Mouse (Mus musculus): ENCODE data around the gene Ppp6r1. TPM values are rescaled to one million over a fixed set of nuclear protein-coding genes. Genes with fewer than 3 reads are reported as not detected.
A peak's percentile ranks its signal among the peaks of the same experiment; 100 is the strongest.

The Ppp6r1 gene
- polyA plus RNA-seq, 2 experiments = 7.9 to 86.9 TPM

GRCm38 (mm10) chr7:4623544-4624189, 35.2 kb downstream of the Ppp6r1 start:
- no peak overlapping the region for H3K9ac ChIP-seq (ENCODE audit: low read depth, low read length, severe bottlenecking)
- peak; percentile 55 for DNase-seq (ENCODE audit: low spot score)
- no peaks in the 10 kb centered on the region for H3K4me1 ChIP-seq (ENCODE audit: control insufficient read depth, insufficient read depth, low read length)
- no peak for TF ChIP-seq POLR2A (IDR thresholded peaks at IDR 0.05; ENCODE audit: borderline replicate concordance, extremely low read depth, insufficient read depth, insufficient read length)
- H3K4me2 ChIP-seq (replicated peaks; ENCODE audit: low read depth, low read length, severe bottlenecking) = no peak overlapping the region
- no peaks in the 10 kb centered on the region for H3K27me3 ChIP-seq (ENCODE audit: control insufficient read depth, insufficient read depth, low read length)
- no peaks in the 10 kb centered on the region for H3K9me3 ChIP-seq (ENCODE audit: control insufficient read depth, low read length)
- ATAC-seq (ENCODE audit: low FRiP score, low read depth) = no peak
- H3K4me3 ChIP-seq (replicated peaks; ENCODE audit: low read length) = no peak overlapping the region
- peaks cover 8% of the 10 kb centered on the region for H3K36me3 ChIP-seq (ENCODE audit: control insufficient read depth, insufficient read depth, low read length)
- H3K27ac ChIP-seq (replicated peaks; ENCODE audit: low read depth, low read length) = no peak overlapping the region
- 29% methylated on average over 4 of the region's 4 CpGs for WGBS

GRCm38 (mm10) chr7:4619979-4620378, 38.8 kb downstream of the Ppp6r1 start:
- Histone ChIP-seq H3K9ac (ENCODE audit: low read depth, low read length, severe bottlenecking) (no peak overlapping the region), H3K36me3 (ENCODE audit: control insufficient read depth, insufficient read depth, low read length) (no peaks in the 10 kb centered on the region), H3K4me1 (ENCODE audit: control insufficient read depth, insufficient read depth, low read length) (no peaks in the 10 kb centered on the region), H3K27me3 (ENCODE audit: control insufficient read depth, insufficient read depth, low read length) (no peaks in the 10 kb centered on the region), H3K4me2 (replicated peaks; ENCODE audit: low read depth, low read length, severe bottlenecking) (no peak overlapping the region), H3K4me3 (replicated peaks; ENCODE audit: low read length) (no peak overlapping the region), H3K27ac (replicated peaks; ENCODE audit: low read depth, low read length) (no peak overlapping the region), H3K9me3 (ENCODE audit: control insufficient read depth, low read length) (no peaks in the 10 kb centered on the region)
- no peak for TF ChIP-seq POLR2A (IDR thresholded peaks at IDR 0.05; ENCODE audit: borderline replicate concordance, extremely low read depth, insufficient read depth, insufficient read length)
- WGBS = 41% methylated on average over 1 of the region's 1 CpGs
- no peak for ATAC-seq (ENCODE audit: low FRiP score, low read depth)
- DNase-seq (ENCODE audit: low spot score) = peak; percentile 72

GRCm38 (mm10) chr7:4613740-4614403, 44.9 kb downstream of the Ppp6r1 start:
- no peak overlapping the region for H3K27ac ChIP-seq (replicated peaks; ENCODE audit: low read depth, low read length)
- H3K4me1 ChIP-seq (ENCODE audit: control insufficient read depth, insufficient read depth, low read length) = no peaks in the 10 kb centered on the region
- WGBS = 83% methylated on average over 14 of the region's 14 CpGs
- no peaks in the 10 kb centered on the region for H3K36me3 ChIP-seq (ENCODE audit: control insufficient read depth, insufficient read depth, low read length)
- H3K9me3 ChIP-seq (ENCODE audit: control insufficient read depth, low read length) = no peaks in the 10 kb centered on the region
- no peak overlapping the region for H3K9ac ChIP-seq (ENCODE audit: low read depth, low read length, severe bottlenecking)
- no peak for TF ChIP-seq POLR2A (IDR thresholded peaks at IDR 0.05; ENCODE audit: borderline replicate concordance, extremely low read depth, insufficient read depth, insufficient read length)
- no peaks in the 10 kb centered on the region for H3K27me3 ChIP-seq (ENCODE audit: control insufficient read depth, insufficient read depth, low read length)
- H3K4me2 ChIP-seq (replicated peaks; ENCODE audit: low read depth, low read length, severe bottlenecking) = no peak overlapping the region
- no peak for ATAC-seq (ENCODE audit: low FRiP score, low read depth)
- H3K4me3 ChIP-seq (replicated peaks; ENCODE audit: low read length) = no peak overlapping the region
- DNase-seq (ENCODE audit: low spot score) = no peak

GRCm38 (mm10) chr7:4612956-4613355, 45.9 kb downstream of the Ppp6r1 start:
- 65% methylated on average over 1 of the region's 1 CpGs for WGBS

GRCm38 (mm10) chr7:4612386-4612785, 46.4 kb downstream of the Ppp6r1 start:
- 40% methylated on average over 8 of the region's 8 CpGs for WGBS
- DNase-seq (ENCODE audit: low spot score) = no peak
- Histone ChIP-seq H3K27ac (replicated peaks; ENCODE audit: low read depth, low read length) (no peak overlapping the region), H3K4me2 (replicated peaks; ENCODE audit: low read depth, low read length, severe bottlenecking) (no peak overlapping the region), H3K9ac (ENCODE audit: low read depth, low read length, severe bottlenecking) (no peak overlapping the region), H3K36me3 (ENCODE audit: control insufficient read depth, insufficient read depth, low read length) (no peaks in the 10 kb centered on the region), H3K4me3 (replicated peaks; ENCODE audit: low read length) (no peak overlapping the region), H3K4me1 (ENCODE audit: control insufficient read depth, insufficient read depth, low read length) (no peaks in the 10 kb centered on the region), H3K27me3 (ENCODE audit: control insufficient read depth, insufficient read depth, low read length) (no peaks in the 10 kb centered on the region), H3K9me3 (ENCODE audit: control insufficient read depth, low read length) (no peaks in the 10 kb centered on the region)
- no peak for ATAC-seq (ENCODE audit: low FRiP score, low read depth)
- TF ChIP-seq POLR2A (IDR thresholded peaks at IDR 0.05; ENCODE audit: borderline replicate concordance, extremely low read depth, insufficient read depth, insufficient read length) = no peak

More at GRCm38 (mm10) chr7:4612956-4613355, 45.9 kb downstream of the Ppp6r1 start:
- no peaks in the 10 kb centered on the region for H3K36me3 ChIP-seq (ENCODE audit: control insufficient read depth, insufficient read depth, low read length)
- H3K9me3 ChIP-seq (ENCODE audit: control insufficient read depth, low read length) = no peaks in the 10 kb centered on the region
- H3K9ac ChIP-seq (ENCODE audit: low read depth, low read length, severe bottlenecking) = no peak overlapping the region
- H3K27me3 ChIP-seq (ENCODE audit: control insufficient read depth, insufficient read depth, low read length) = no peaks in the 10 kb centered on the region
- H3K4me1 ChIP-seq (ENCODE audit: control insufficient read depth, insufficient read depth, low read length) = no peaks in the 10 kb centered on the region
- H3K4me3 ChIP-seq (replicated peaks; ENCODE audit: low read length) = no peak overlapping the region
- DNase-seq (ENCODE audit: low spot score) = no peak
- H3K4me2 ChIP-seq (replicated peaks; ENCODE audit: low read depth, low read length, severe bottlenecking) = no peak overlapping the region
- ATAC-seq (ENCODE audit: low FRiP score, low read depth) = no peak
- no peak overlapping the region for H3K27ac ChIP-seq (replicated peaks; ENCODE audit: low read depth, low read length)
- no peak for TF ChIP-seq POLR2A (IDR thresholded peaks at IDR 0.05; ENCODE audit: borderline replicate concordance, extremely low read depth, insufficient read depth, insufficient read length)

All from limb, embryonic 14.5 days (tissue).